Mouse (Mus musculus) E14TG2a.4 (cell line): ENCODE data around the gene Nptx2.

Experiments
- CTCF ChIP-seq: conservative IDR thresholded peaks from 2 replicates; pipeline ENCODE4 v1.5.1; 2014; ENCODE audit warnings: low read length
- NANOG ChIP-seq: IDR thresholded peaks from 2 replicates; pipeline ENCODE4 v1.6.1; 2014; ENCODE audit warnings: borderline replicate concordance, low read length, mixed read lengths
- POU5F1 ChIP-seq: IDR thresholded peaks from 2 replicates; pipeline ENCODE4 v1.6.1; 2014; ENCODE audit warnings: low read length, borderline replicate concordance

- TF ChIP-seq NANOG, result no peak
- no peak for TF ChIP-seq CTCF
- no peak for TF ChIP-seq POU5F1
Observed at GRCm38 (mm10) chr5:144558481-144558880, 12.8 kb downstream of the Nptx2 start.
